Mouse (Mus musculus) limb, embryonic 12.5 days (tissue): ENCODE measurements around the gene Rasgrp3. TPM values are rescaled to one million over a fixed set of nuclear protein-coding genes. Genes with fewer than 3 reads are reported as not detected.

Experiments
- ATAC-seq: fragments of 200-750 bp; cut with Nextera tagmentation; 2 replicates; pipeline ENCODE4 v1.8.0; 2017; ENCODE audit warnings: low read depth, moderate TSS enrichment; ENCODE audit not compliant: insufficient number of reproducible peaks, insufficient read depth, low FRiP score, low TSS enrichment
- H3K27ac ChIP-seq: fragments of 300-500 bp; sonication (generic); 2 replicates; pipeline ENCODE4 v1.5.1; 2016; ENCODE audit warnings: mild to moderate bottlenecking, moderate library complexity
- H3K27me3 ChIP-seq: fragments of 300-500 bp; sonication (generic); 2 replicates; pipeline ENCODE4 v1.6.1; 2016; ENCODE audit warnings: mild to moderate bottlenecking, moderate library complexity
- H3K36me3 ChIP-seq: fragments of 300-500 bp; sonication (generic); 2 replicates; pipeline ENCODE4 v1.6.1; 2016; ENCODE audit warnings: mild to moderate bottlenecking, moderate library complexity
- H3K4me1 ChIP-seq: fragments of 300-500 bp; sonication (generic); replicated peaks from 2 replicates; pipeline ENCODE4 v1.6.1; 2016
- H3K4me2 ChIP-seq: fragments of 300-500 bp; sonication (generic); 2 replicates; pipeline ENCODE4 v1.6.1; 2016; ENCODE audit warnings: mild to moderate bottlenecking, moderate library complexity
- H3K4me3 ChIP-seq: fragments of 300-500 bp; sonication (generic); replicated peaks from 2 replicates; pipeline ENCODE4 v1.5.1; 2016; ENCODE audit warnings: mild to moderate bottlenecking
- H3K9ac ChIP-seq: fragments of 300-500 bp; sonication (generic); replicated peaks from 2 replicates; pipeline ENCODE4 v1.6.1; 2016; ENCODE audit warnings: mild to moderate bottlenecking, moderate library complexity
- H3K9me3 ChIP-seq: fragments of 300-500 bp; sonication (generic); 2 replicates; pipeline ENCODE4 v1.6.1; 2016; ENCODE audit warnings: mild to moderate bottlenecking, moderate library complexity
- WGBS: fragments of 180-500 bp; shearing (Covaris S2); methylation state at CpG from one replicate; pipeline ENCODE4 v1.1.7; 2016; 5-methylcytosine and 5-hydroxymethylcytosine counted together
- polyA plus RNA-seq: library from polyadenylated mRNA; unstranded; fragments of >200 nt; fragmentation: Nextera tagmentation; extraction: Ambion mirVana; gene quantifications from 2 replicates; pipeline ENCODE4 v1.2.1, GENCODE M21; 2016

Rasgrp3 gene
- 6.4 and 7.4 TPM in 2 replicates for polyA plus RNA-seq

DNA sequence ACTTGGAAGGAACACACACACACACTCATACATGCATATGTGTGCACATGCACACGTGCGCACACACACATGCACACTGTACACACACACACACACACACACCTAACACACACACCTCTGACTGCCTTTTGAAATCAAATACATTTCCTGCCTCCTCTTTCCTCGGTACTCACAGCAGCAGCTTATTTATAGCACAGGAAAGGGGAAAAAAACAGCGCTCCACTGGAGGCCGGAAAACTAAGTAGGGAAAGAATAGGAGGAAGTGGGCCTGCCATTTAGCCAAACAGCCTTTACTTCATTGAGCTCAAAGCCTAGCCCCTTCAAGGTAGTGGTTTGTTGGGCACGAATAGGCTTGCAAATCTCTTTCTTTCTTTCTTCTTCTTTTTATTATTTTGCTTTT, at the start of gene Rasgrp3:
Gene Rasgrp3, plus strand, starts transcription at position 298 of the 400 bp plus-strand sequence.
- ATAC-seq = no peak
- Histone ChIP-seq H3K4me2 (no peak within 1 kb of the TSS), H3K27ac (peak within 1 kb of the TSS; percentile 23; the same call in 1 of the 2 replicates), H3K4me1 (peaks cover 6% of the 10 kb centered on the region; the same call in 1 of the 2 replicates), H3K9me3 (no peaks in the 10 kb centered on the region), H3K9ac (no peak within 1 kb of the TSS), H3K4me3 (no peak within 1 kb of the TSS), H3K27me3 (no peaks in the 10 kb centered on the region), H3K36me3 (no peaks in the 10 kb centered on the region)
- WGBS = 52% methylated on average over 6 of the region's 6 CpGs

DNA sequence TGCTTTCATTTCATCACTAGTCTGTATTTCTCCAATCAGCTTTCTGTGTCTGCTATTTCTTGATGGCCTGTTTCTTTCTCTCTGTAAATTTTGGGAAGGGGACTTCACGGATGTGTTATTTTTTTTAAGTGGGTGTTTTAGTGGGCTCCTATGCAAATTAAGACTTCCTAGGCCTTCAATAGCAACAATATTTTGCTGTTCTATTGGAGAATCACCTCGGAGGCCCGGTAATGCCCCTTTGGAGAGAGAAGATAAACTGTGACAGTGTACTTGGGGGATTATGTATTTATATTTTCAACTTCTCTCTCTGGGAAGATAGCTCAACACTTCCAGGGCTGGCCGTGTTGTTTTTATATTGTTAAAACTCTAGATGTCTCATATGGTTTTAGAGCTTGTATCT, 47.3 kb upstream of the Rasgrp3 start:
- H3K4me1 ChIP-seq = no peaks in the 10 kb centered on the region
- WGBS = 92% methylated on average over 4 of the region's 4 CpGs
- no peak overlapping the region for H3K9ac ChIP-seq
- H3K36me3 ChIP-seq = peaks cover 63% of the 10 kb centered on the region
- H3K4me2 ChIP-seq = no peak overlapping the region
- H3K27ac ChIP-seq = no peak overlapping the region
- no peaks in the 10 kb centered on the region for H3K27me3 ChIP-seq
- ATAC-seq = no peak
- no peak overlapping the region for H3K4me3 ChIP-seq
- H3K9me3 ChIP-seq = no peaks in the 10 kb centered on the region

DNA sequence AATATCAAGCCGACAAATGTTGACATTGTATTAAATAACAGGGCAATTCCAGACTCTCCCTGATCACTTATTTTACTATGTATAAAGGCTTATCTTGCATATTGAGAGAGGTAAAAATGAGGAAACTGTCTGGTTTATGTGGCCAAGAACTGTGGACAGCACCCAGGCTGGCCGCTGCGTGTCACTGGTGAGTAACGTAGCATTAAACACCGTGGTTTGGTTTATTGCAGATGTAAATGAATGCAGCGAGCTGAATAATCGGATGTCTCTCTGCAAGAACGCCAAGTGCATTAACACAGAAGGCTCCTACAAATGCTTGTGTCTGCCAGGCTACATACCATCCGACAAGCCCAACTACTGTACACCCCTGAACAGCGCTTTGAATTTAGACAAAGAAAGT, 45.6 kb upstream of the Rasgrp3 start:
- no peak for ATAC-seq
- Histone ChIP-seq H3K9me3 (no peaks in the 10 kb centered on the region), H3K27ac (no peak overlapping the region), H3K4me1 (no peaks in the 10 kb centered on the region), H3K9ac (no peak overlapping the region), H3K4me3 (no peak overlapping the region), H3K4me2 (no peak overlapping the region), H3K27me3 (no peaks in the 10 kb centered on the region), H3K36me3 (peaks cover 61% of the 10 kb centered on the region)
- WGBS = 96% methylated on average over 10 of the region's 10 CpGs

DNA sequence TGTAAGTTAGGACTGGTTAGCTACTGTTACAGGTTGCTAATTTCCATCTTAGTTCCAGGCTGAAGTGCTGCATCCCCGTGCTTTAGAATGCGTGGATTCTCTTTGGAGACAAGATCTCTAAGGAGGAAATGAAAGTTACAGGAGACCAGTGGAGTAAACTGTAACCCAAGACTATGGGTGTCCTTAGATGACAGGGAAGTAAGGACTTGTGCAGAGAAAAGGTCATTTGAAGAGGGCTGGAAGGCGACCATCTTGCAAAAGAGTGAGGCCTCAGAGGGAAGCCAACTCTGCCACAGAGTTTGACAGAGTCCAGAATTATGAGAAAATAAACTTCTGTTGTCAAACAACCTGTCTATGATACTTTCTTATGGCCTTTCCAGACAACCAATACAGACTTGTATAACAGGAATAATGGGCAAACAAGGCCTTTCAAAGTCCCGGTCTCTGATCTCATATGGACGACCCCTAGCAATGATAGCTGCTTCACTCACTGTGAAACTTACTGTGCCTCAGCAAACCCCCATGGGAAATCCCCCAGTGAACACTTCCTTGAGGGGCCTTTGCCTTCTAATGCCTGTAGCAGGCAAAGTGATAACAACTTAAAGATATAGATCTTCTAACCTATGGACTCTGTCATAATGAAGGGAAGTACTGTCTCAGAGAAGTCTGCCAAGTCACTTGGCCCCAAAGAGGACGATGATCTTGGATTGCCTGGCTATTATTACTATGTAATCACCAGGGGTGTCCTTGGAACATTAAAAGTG, 44.1 kb upstream of the Rasgrp3 start:
- Histone ChIP-seq H3K9me3 (no peaks in the 10 kb centered on the region), H3K27me3 (no peaks in the 10 kb centered on the region), H3K4me1 (no peaks in the 10 kb centered on the region), H3K36me3 (peaks cover 49% of the 10 kb centered on the region), H3K27ac (no peak overlapping the region), H3K9ac (no peak overlapping the region), H3K4me3 (no peak overlapping the region), H3K4me2 (no peak overlapping the region)
- ATAC-seq = no peak
- 84% methylated on average over 6 of the region's 6 CpGs for WGBS

DNA sequence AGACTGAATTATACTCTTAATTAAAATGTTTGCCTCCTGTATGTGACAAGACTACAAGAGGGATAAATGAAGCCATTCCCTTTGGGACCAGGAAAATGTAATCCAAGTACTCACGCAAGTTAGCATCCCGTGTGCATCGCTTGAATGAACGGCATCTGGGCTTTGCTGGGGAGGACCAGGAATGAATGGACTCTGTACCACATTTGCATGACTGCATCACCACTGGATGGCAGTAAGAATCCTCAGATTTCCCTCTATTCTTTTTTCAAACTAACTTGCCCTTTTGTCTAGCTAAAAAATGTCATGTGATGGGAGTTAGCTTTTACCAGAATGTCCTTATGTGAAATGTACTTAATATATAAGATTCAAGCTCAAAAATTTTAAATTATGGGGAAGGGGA, 29.3 kb upstream of the Rasgrp3 start:
- no peak overlapping the region for H3K4me3 ChIP-seq
- no peaks in the 10 kb centered on the region for H3K9me3 ChIP-seq
- no peaks in the 10 kb centered on the region for H3K27me3 ChIP-seq
- no peaks in the 10 kb centered on the region for H3K36me3 ChIP-seq
- no peak overlapping the region for H3K27ac ChIP-seq
- 85% methylated on average over 4 of the region's 4 CpGs for WGBS
- no peak overlapping the region for H3K9ac ChIP-seq
- H3K4me2 ChIP-seq = no peak overlapping the region
- ATAC-seq = no peak
- H3K4me1 ChIP-seq = no peaks in the 10 kb centered on the region

DNA sequence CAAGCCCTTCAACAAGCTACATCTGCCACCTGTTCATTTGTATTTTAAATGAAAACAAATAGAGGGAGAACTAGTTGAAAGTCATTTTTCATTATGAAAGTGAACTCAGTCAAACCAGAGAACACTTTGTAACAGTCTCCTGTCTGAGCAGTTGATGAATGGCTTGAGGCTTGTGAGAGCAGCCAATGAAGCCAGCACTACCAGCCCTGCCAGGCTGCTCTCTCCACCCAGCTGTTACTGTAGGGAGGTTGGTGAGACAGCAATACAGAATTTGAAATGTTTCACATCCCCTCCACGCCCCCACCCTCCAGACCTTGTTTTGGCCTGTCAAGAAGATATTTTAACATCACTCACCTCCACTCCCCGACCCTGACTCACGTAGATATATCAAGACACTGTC, 18.8 kb upstream of the Rasgrp3 start:
- 79% methylated on average over 3 of the region's 3 CpGs for WGBS
- Histone ChIP-seq H3K27me3 (no peaks in the 10 kb centered on the region), H3K36me3 (no peaks in the 10 kb centered on the region), H3K9me3 (peaks cover 6% of the 10 kb centered on the region; the same call in 1 of the 2 replicates), H3K9ac (no peak overlapping the region), H3K27ac (no peak overlapping the region), H3K4me3 (no peak overlapping the region), H3K4me1 (no peaks in the 10 kb centered on the region), H3K4me2 (no peak overlapping the region)
- no peak for ATAC-seq

DNA sequence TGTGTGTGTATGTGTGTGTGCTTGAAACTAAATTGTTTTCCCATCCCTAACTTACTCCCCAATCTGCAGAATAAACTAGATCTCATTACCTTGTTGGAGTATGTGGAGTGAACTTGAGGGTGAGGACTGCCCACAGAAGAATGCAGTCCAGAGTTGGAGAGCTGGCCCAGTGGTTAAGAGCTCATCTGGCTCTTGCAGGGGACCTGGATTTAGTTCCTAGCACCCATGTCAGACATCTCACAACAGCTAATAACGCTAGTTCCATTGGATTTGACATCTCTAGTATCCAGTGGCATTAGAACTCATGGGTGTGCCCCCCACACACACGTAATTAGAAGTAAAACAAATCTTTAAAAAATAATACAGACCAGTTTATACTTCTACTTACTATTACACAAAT, 1.5 kb upstream of the Rasgrp3 start:
- ATAC-seq = no peak
- no peak overlapping the region for H3K4me2 ChIP-seq

DNA sequence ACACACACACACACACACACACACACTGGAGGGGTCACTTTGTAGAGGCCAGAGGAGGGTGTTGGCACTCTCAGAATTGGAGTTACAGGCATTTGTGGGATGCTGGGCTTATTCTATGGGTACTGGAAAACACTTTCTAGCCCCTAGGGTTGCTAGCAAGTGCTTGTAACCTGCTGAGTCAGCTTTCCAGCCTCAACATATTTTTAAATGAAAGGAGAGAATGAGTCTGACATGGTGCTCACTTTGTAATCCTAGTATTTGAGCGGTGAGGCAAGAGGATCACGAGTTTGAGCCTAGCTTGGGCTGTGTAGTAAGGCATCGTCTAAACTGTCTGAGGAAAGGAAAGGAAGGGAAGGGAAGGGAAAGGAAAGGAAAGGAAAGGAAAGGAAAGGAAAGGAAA, 825 bp upstream of the Rasgrp3 start:
- Histone ChIP-seq H3K4me1 (peaks cover 6% of the 10 kb centered on the region; the same call in 1 of the 2 replicates), H3K9me3 (no peaks in the 10 kb centered on the region), H3K27ac (no peak overlapping the region), H3K4me2 (no peak overlapping the region), H3K4me3 (no peak overlapping the region), H3K27me3 (no peaks in the 10 kb centered on the region), H3K36me3 (no peaks in the 10 kb centered on the region), H3K9ac (no peak overlapping the region)
- no peak for ATAC-seq
- WGBS = 70% methylated on average over 3 of the region's 3 CpGs

More for the DNA sequence above, 1.5 kb upstream of the Rasgrp3 start:
- Histone ChIP-seq H3K9ac (no peak overlapping the region), H3K4me3 (no peak overlapping the region), H3K27me3 (no peaks in the 10 kb centered on the region), H3K36me3 (no peaks in the 10 kb centered on the region), H3K9me3 (no peaks in the 10 kb centered on the region), H3K27ac (no peak overlapping the region), H3K4me1 (peaks cover 6% of the 10 kb centered on the region; the same call in 1 of the 2 replicates)
- WGBS = 91% methylated on average over 2 of the region's 2 CpGs

DNA sequence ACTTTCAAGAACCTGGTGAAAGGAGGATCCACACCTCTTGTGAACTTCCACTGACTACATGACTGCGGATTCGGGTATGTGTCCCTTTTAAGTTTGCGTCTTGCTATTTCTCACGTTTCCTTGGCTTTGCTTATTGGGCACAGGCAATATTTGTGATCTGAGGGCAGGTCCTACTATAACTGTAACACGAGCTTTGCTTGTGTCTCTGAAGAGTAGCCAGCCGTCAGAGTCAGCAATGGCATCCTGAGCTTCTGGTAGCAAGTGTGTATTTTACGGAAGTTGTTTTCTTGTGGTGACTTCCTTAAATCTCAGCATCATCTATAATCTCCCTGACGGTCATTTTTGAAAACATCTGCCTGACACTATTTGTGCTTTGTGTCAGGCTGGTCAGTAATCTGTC, 399 bp downstream of the Rasgrp3 start:
- 72% methylated on average over 8 of the region's 8 CpGs for WGBS
- H3K27me3 ChIP-seq = no peaks in the 10 kb centered on the region
- no peak for ATAC-seq
- no peak overlapping the region for H3K9ac ChIP-seq
- no peaks in the 10 kb centered on the region for H3K36me3 ChIP-seq
- H3K4me1 ChIP-seq = peaks cover 6% of the 10 kb centered on the region; the same call in 1 of the 2 replicates
- peak overlapping the region; percentile 23; the same call in 1 of the 2 replicates for H3K27ac ChIP-seq
- no peak overlapping the region for H3K4me2 ChIP-seq
- H3K4me3 ChIP-seq = no peak overlapping the region
- H3K9me3 ChIP-seq = no peaks in the 10 kb centered on the region

DNA sequence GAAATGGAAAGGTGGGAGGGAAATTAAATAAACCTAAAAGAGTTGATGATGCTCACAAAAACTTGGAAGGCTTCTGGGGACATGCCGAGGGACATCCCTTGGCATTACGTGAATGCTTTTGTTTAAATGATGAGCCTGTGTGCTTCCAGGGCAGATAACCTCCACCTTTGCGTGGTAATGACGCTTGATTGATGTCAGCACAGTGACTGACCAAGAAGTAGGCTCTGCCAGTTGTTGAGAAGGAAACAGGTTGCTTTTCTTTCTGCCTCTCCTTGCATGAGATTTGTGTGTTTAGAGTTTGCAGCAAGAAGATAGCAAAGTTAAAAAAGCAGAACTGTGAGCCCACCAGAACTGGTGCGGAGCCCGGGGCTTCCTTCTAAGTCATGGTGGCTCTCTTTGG, 1.1 kb downstream of the Rasgrp3 start:
- Histone ChIP-seq H3K4me1 (peaks cover 6% of the 10 kb centered on the region; the same call in 1 of the 2 replicates), H3K4me2 (no peak overlapping the region), H3K27ac (no peak overlapping the region), H3K9me3 (no peaks in the 10 kb centered on the region), H3K4me3 (no peak overlapping the region), H3K36me3 (no peaks in the 10 kb centered on the region), H3K9ac (no peak overlapping the region), H3K27me3 (no peaks in the 10 kb centered on the region)
- 82% methylated on average over 6 of the region's 6 CpGs for WGBS
- ATAC-seq = no peak

DNA sequence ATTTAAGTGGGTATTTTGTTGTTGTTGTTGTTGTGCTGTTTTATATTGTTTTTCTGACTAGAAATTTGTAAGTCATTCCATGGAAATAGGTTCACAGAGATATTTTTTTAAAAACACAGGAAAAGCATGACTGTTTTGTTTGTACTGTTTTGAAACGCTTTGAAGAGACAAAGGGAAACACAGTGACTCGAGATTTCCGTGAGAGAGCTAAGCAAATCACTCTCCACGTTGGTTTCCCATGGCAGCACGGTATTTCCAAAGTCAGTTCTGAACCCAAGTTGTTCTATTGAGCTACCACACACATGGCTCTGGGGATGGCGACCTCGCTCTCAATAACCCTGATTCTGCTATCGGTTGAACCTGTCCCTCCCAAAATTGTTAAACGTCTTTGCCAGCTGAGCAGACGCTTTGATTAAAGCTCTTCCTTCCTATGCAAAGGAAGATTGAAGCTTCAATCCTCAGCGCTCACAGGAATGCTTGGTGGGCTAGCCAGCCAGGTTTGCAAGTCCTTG, 1.6 kb downstream of the Rasgrp3 start:
- Histone ChIP-seq H3K36me3 (no peaks in the 10 kb centered on the region), H3K4me1 (peaks cover 6% of the 10 kb centered on the region; the same call in 1 of the 2 replicates), H3K27me3 (no peaks in the 10 kb centered on the region), H3K9me3 (no peaks in the 10 kb centered on the region), H3K4me2 (no peak overlapping the region), H3K27ac (no peak overlapping the region), H3K4me3 (no peak overlapping the region), H3K9ac (no peak overlapping the region)
- 81% methylated on average over 11 of the region's 11 CpGs for WGBS
- no peak for ATAC-seq
